Mouse (Mus musculus): Measurements from ENCODE around the gene C1qbp.
A peak's percentile ranks its signal among the peaks of the same experiment; 100 is the strongest.

The C1qbp gene

GRCm38 (mm10) chr11:70973947-70974346 lies 8.9 kb downstream of the C1qbp start:
- DNase-seq (ENCODE audit: low read depth, low spot score), result peak; percentile 21

DNA sequence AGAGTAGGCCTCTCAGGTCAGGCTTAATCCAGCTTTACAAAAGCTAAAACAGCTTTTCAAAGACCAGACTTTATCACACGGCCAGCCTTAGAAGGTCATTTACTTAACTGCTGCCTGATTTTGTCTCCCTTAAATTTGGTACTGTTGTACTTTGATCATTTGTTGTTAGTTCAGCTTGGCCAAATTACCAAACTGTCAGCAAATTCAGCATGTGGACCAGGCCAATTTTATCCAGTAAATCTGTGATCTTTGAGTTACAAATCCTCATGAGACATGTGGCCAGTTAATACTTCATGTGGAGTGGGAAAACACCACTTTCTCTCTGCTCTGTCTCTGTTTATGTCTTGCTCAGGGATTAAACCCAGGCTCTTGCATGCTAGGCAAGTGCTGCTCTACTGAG lies 10.2 kb downstream of the C1qbp start:
- no peak for DNase-seq (ENCODE audit: low read depth, low spot score)

DNA sequence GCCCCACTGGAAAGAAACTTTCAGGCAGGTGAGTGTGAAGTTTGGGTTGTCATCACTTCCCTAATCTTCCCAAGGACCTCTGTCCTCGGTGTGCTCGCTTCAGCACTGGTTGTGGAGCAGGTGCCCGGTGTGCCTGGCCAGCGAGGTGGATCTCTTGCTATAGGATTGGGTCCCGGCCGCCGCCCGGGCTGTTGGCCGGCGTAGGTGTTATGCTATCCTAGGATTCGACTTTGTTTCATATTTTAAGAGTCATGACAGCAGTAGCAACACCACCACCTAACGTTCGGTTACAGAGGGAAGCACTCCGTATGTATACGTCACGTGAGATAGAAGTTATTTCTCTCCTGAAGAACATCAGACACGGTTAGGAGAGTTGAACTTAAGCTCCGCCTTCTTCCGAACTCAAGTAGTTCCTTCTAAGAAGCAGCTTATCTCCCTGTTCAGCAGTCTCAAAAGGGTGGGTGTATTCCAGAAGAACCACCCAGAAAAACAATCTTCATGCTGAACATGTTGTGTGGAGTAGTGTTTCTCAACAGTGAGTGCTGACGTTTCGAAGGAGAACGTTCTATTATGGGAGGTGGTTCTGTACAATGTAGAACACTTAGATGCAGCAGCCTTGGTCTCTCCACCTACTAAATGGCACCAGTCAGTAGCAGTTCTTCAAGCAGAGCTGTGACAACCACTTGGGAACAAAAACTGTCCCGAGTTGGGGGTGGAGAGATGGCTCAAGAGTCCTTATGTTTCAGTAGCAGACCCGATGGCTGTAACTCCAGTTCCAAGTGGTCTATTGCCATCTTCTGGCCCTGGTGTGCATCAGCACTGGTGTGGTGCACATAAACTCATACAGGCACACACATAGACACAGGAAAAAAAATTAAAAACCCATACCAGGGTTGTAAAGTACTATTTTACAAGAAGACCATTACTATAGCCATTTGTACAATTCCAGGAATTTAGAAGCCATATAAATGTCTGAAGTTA lies 12.0 kb downstream of the C1qbp start:
- peak; percentile 78 for DNase-seq (ENCODE audit: low read depth, low spot score)

GRCm38 (mm10) chr11:70969821-70970559 lies 12.8 kb downstream of the C1qbp start, which contains the start of the genes Nup88 and Rpain:
Nup88 (minus strand) TSS chr11:70969973.
Rpain (plus strand) TSS chr11:70970213.
- DNase-seq (ENCODE audit: low read depth, low spot score), result peak; percentile 98

DNA sequence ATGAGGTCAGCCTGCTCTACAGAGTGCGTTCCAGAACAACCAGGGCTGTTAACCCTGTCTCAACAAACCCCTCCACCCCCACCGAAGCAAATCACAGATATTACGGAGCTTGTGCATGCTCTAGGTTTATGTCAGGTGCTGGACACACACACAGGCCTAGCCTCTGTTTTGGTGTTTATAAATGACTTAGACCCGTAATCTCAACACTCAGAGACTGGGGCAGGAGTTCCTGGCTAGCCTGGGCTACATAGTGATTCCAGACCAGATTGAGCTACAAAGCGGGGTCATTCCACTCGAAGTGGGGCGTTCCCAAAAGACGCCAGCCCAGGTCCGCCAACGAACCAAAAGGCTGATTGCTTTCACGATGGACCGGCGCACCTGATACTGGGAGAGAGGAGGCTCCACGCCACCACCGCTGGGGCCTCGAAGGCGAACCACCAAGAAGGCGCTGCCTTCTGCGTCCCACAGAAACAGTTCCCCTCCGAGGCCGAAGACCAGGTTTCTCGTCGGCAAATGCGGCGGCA lies 13.5 kb downstream of the C1qbp start:
- no peak for DNase-seq (ENCODE audit: low read depth, low spot score)

- DNase-seq (ENCODE audit: low read depth, low spot score), result no peak
These were observed 18.5 kb downstream of the C1qbp start for GRCm38 (mm10) chr11:70964222-70964907.

DNA sequence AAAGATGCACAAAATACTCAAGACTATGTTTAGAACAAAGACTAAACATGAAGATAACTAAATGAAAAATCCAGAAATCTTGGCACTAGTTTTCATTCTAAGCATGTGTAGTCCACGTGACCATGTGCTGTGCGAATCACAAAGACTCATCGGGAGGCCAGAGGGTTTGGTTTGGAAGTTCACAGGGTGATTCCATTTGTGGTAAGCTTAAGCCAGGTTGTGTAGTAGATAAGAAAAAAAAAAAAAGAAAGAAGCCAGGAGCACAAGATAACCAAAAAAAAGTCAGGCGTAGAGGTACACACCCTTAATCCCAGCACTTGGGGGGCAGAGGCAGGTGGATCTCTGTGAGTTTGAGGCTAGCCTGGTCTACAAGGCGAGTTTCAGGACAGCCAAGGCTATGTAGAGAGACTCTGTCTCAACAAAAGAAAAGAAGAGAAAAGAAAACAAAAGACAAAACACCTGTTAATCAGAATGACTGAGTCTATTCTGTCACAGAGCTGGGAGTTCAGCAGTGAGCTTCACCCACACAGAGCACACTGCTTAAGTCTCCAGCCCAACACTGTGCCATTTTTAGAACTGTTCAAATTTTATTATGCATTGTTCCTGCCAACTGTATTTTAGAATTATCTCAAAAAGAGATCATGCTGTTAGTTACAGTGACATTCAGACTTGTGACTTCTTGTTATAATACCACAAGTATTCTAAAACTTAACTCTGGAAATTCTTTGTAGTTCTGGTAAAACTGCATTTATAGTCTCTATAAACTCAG lies 21.9 kb downstream of the C1qbp start:
- no peak for DNase-seq (ENCODE audit: low read depth, low spot score)

GRCm38 (mm10) chr11:70954711-70955110 lies 28.1 kb downstream of the C1qbp start:
- DNase-seq (ENCODE audit: low read depth, low spot score), result no peak

DNA sequence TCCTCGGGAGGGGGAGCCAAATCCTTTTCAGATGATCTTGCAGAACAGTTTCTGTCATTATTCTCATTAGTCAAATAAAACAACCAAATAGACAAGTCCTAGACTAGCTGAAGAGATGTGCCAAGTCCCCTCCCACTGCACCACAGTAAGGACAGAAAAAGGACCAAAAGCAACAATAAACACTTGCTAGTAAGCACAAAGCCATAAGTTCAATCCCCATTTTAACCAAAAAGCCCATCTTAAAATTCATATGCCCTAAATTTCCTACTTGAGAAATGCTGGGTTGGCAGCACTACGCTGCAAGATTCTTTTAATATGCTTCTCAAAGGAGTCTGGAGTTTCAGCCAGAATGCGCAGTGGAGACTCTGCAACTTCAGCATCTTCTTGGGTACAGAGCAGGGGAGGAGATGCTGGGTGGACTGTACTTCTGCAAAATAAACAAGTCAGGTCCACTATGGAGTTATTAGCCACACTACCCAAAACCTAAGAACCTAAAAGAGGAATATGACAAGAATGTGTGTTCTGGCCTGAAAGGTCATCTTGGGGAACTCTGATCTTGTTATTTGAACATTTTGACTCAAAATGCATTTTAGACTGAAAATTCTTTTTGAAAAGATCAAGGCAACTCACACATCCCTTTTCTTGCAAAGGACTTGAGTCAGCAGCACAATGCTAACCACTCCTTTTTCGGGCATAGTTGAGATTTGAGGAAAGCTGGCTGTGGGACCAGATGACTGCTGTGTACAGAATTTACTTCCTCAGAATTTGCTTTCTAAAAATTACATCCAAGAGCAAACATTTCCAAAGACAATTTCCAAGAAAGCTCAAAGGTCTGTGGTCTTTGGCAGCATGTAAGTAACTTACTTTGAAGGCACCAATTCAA lies 37.6 kb downstream of the C1qbp start:
- DNase-seq (ENCODE audit: low read depth, low spot score), result no peak

DNA sequence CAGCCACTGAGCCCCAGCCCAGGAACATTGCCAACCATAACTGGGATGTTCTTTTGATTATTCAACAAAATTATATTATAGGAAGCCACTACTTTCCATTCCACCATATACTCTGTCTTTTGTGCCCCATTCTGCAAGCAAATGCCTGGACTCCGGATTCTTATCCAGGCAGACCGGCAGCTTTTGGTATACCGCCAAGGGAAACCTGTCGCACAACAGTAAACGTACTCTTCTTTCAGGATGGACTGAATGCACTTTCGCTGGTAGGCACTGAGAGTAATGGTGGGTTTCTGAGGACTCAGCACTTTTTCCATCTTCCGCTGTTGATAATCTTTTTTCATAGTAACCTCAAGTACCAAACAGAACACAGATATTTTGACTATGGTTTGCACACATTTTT lies 39.2 kb downstream of the C1qbp start:
- DNase-seq (ENCODE audit: low read depth, low spot score), result no peak

- DNase-seq (ENCODE audit: low read depth, low spot score), result no peak
These were observed 40.2 kb downstream of the C1qbp start for GRCm38 (mm10) chr11:70942596-70942995.

- no peak for DNase-seq (ENCODE audit: low read depth, low spot score)
These were observed 47.5 kb downstream of the C1qbp start for GRCm38 (mm10) chr11:70935316-70935715.

DNA sequence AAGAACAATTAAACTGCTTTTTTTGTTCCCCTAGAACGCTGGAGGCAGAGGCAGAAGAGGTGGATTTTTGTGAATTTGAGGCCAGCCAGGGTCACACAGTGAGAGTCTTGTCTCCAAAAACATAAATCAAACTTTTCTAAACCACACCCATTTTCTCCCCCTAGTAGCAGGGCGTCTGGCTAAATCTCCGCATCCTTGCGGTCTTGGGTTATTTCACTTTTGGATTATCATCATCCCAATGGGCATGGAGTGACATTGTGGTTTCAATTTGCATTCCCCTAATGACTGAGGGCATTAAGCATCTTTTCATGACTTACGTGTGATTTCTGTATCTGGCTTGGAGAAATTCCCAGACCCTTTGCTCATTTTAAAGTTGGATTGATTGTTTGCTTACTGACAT lies 51.4 kb downstream of the C1qbp start:
- no peak for DNase-seq (ENCODE audit: low read depth, low spot score)

Measured in CD4-positive helper T cell, adult 2 months (primary cell).